Mouse (Mus musculus) cerebellum, adult 11-12 months (tissue): ENCODE results near the gene Dleu7.
A peak's percentile ranks its signal among the peaks of the same experiment; 100 is the strongest.

Source experiments
- DNase-seq: peaks from one replicate; pipeline ENCODE4 v3.0.0; 2022

The Dleu7 gene

DNA sequence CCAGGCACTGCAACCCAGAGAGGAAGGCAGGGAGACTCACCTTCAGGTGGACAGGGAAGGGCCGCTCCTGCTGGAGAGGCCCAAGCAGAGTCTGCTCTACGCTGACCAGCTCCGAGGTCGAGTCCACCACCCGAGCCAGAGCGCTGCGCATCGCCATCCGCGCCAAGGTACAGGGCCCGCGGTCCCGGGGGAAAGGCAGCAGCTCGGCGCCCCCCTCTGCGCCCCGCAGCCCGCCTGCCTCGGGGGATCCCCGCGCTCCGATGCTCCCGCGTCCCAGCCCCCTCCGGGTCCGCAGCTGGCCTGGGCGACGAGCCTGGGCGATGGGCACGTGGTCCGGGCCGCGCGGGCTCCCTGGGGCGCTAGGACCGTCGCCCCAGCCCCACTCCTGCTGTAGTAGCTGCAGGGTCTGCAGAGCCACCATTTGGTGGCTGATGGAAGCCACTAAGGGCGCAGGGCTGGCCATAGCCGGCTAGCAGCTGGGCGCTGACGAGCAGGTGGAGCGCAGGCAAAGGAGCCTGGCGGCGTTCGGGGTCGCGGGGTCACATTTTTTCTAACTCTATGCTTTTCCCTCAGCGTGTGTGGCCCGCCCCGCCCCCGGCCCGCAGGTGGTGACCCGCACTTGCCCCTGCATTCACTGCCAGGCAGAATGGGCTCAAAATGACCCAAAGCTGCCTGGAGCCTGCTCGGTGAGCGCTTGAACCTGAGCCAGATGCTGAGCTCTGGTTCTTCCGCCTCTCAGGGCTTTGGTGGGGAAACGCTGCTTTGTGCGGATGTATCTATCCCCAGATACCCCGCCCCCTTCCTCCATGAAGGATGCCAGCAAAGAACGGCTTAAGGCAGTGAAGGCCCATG, at the start of gene Dleu7, which contains the start of gene Rnaseh2b:
Gene Dleu7, minus strand, starts transcription at position 560 of the 852 bp plus-strand sequence.
Gene Rnaseh2b, plus strand, starts transcription at position 102 of the 852 bp plus-strand sequence.
- DNase-seq = peak; percentile 6

DNA sequence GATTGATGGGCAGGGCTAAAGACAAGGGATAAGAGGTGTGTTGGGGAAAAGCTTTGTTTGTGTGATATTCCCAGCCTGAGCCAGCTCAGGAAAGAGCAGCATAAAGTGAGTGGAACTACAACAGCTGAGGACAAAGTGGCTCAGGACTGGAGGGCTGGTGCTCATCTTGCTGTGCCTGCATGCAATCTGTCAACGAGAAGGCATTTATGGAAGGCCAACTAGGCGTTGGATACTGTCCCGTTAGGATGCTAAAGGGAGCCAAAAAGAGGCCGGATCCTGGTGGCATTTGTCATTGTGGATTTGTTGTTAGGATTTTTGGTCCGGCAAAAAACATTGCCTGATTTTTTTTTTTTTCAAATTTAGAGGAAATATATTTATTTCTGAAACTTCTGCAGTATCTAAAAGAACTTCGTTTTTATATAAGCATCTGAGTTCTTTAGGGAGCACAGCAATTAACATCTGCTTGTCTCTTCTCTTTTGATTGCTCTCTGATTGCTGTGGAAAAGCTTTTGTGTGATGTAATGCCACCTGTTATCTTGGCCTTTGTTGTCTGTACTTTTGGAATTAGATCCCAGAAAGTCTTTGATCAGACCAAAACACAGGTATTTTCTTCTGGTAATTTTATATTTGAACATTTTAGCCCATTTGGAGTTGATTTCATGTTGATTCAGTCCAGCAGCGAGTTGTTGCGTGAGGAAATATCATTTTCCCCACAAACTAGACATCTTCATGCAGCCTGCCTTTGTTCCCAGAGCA, 49.2 kb upstream of the Dleu7 start:
- DNase-seq = peak; percentile 58

DNA sequence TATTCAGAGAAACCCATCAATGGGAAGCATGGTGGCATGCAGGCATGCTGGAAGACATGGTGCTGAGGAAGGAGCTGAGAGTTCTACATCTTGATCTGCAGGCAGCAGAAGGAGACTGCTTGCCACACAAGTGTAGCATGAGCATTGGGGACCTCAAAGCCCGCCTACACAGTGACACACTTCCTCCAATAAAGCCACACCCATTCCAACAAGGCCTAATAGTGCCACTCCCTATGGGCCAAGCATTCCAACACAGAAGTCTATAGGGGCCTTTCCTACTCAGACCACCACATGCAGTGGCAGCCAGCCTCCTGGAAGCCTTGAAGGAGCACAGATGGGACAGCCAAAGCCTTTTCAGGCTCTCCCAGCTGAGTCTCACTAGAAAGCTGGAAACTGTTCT, 46.3 kb upstream of the Dleu7 start:
- no peak for DNase-seq

DNA sequence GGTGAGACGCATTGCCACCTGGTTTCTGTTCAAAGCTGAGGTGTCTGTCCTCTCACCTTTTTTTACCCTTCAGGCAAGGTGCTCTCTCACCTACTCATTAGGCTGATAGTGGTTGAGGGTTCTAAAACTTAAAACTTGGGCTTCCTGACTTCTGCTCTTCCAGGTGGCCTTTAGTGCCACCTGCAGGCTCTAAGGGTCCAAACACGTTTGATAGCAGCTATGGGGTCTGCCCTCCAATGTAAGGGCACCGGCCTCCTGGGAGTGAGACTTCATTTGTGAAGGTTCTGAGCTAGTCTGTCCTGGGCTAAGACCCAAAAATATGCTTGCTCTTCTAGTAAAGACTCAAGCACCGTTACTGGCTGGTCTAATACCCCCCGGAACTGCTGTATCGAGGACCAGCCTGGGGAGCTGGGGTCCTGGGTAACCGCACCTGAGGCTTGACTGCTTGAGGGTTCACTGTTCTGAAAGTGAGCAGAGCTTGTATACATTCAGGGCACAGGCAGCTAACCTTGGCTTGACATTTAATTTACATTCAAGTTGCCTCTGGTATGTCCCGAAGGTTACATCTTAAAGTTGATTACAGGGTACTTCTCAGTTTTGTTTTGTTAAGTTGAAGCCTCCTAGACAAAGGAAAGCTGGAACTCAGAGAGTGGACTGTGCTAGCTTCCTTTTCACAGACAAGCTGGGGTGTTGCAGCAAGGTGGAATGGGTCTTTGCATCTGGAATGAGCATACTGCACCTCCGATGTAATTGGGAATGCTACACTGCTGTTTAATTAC, 41.3 kb upstream of the Dleu7 start:
- DNase-seq = no peak

DNA sequence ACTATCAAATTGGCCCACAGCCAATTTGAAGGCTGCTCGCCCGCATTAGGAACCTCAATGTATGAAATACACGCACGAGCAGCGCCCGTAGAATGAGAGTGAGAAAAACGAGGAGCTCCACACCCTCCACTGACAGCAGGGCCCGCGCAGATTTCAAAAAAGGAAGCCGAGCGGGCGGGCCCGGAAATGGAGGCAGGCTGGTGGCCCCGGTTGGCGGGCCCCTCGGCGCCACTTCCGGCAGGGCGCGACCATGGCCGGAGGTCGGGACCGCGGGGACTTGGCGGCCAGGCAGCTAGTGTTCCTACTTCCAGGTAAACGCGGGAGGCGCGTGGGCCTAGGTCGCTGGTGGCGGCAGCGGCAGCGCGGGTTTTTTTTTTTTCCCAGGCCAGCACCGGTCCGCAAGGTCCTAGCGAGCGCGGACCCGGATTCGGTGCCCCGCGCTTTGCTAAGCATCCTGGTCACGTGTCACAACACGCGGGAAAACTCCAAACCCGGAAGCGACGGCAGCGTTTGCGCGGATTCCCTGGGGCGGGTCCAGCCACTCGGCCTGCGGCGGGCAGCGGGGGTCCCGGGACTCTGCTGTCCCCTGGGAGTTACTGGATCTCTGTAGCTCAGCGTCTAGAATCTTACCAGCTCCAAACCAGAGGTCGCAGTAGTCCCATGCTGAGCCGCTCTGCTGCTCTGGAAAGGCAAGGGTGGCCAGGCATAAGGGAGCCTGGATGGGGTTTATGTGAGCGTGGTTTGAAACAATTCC, 39.2 kb upstream of the Dleu7 start:
- DNase-seq = peak; percentile 89

DNA sequence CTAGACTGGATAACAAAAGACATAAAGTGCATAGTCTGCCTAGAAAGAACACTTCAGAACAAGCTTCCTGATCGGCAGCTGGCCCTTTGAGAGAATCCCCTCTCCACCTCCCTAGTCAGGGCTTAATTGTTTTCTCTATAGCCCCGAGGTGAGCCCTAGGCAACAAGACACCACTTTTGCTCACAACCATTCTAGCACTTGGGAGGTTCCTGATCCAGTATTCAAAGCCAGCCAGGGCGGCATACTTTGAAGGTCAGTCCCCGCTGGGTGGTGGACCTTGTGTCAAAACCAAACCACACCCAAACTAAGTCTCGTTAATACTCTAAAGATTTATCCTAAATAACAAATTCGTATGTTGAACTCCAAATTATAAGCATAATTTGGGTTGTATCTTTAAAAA, 38.6 kb upstream of the Dleu7 start:
- no peak for DNase-seq

DNA sequence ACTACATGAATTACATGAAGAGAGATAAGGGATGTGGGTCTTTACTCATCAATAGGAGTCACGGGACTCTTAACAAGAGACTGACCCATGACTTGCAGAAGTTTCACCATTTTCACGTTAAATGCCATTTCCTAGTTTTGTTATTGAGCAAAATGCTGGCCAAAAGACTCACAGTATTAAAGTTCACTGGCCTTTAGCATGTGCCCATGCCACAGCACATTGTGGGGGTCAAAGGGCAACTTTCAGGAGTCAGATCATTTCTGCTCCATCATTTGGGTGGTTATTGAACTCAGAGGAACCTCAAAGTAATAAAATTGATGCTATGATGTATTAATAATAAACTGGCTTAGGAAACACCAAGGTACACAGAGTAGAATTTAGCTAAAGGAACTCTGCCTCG, 36.8 kb upstream of the Dleu7 start:
- DNase-seq = no peak

DNA sequence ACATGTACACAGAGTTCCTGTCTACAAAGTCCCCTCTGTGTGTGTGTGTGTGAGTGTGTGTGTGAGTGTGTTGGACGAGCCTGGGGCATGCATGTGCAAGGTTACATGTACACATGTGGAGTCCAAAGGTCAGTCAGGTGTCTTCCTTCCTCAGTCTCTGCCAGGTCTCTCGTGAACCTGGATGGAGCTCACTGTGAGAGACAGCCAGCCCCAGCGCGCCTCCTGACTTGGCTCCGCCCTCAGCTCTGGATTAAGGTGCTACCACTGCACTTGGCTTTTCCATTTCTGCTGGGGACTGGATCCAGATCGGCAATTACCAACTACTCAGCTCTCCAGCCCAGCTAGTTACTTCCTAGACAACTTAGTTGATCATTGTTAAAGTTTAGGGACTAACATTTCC, 35.8 kb upstream of the Dleu7 start:
- DNase-seq = no peak

DNA sequence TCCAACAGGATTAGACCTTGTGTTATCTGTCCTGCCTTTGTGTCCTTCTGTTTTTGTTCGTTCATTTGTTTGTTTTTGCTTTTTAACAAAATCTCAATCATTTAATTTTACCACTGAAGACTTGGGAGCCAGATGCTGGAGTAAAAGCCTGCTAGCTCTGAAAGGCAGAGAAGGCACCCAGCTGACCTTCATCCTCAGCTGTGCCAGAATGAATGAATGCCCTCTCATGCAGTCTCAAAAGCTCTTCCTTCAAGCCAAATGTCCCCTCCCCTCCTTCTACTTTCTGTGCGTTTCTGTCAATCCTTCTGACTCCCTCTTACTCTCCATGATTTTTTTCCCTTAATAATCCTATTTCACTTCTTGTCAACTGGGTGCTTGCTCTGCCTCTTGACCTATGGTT, 34.3 kb upstream of the Dleu7 start:
- no peak for DNase-seq

DNA sequence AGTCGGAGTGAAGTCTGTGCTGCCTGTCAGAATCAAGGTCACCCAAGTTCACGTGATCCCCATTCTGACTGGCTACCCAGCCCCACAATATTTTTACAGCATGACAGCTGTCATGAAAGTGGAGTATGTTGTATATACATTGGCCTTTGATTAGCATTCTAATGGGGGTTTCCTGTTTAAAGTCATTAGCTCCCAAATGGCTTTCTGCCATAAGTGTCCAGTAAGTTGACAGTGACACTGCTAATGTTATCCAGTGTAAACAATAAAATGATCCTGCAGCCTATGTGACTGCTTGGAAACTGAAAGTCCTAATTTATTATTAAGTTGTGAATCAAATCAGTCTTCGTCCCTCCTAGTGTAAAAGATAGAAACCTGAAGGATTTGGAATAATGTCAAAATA, 33.2 kb upstream of the Dleu7 start:
- DNase-seq = no peak

DNA sequence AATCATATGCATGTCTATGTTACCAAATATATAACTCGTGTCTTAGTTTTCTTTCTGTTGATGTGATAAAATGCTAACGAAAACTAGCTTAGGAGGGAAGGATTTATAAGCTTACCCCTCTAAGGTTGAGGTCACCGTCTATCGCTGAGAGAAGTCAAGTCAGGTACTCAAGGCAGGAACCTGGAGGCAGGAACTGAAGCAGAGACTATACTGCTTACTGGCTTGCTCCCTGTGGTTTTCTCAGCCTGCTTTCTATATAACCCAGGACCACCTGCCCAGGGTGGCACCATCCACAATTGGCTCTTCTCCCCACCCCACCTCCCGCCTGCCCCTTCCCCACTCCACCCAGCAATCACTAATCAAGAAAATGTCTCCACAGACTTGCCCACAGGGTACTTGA, 32.1 kb upstream of the Dleu7 start:
- no peak for DNase-seq

DNA sequence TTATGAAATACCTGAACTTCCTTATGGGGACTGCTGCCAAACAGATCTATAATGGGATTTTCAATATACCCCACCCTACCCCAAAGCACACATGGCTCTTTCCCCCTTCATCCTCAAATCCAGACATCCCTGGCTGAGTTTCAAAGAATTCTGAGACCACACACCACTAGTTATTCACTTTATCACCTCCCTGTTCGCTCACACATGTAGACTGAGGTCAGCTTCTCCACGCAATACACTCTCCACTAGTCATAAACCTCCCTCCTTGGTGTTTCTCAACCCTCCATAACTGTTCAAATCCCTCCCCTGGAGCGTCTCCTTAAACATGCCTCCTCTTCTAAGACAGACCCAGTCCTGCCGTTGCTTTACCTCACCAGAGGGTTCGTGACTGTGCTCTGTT, 30.6 kb upstream of the Dleu7 start:
- no peak for DNase-seq

DNA sequence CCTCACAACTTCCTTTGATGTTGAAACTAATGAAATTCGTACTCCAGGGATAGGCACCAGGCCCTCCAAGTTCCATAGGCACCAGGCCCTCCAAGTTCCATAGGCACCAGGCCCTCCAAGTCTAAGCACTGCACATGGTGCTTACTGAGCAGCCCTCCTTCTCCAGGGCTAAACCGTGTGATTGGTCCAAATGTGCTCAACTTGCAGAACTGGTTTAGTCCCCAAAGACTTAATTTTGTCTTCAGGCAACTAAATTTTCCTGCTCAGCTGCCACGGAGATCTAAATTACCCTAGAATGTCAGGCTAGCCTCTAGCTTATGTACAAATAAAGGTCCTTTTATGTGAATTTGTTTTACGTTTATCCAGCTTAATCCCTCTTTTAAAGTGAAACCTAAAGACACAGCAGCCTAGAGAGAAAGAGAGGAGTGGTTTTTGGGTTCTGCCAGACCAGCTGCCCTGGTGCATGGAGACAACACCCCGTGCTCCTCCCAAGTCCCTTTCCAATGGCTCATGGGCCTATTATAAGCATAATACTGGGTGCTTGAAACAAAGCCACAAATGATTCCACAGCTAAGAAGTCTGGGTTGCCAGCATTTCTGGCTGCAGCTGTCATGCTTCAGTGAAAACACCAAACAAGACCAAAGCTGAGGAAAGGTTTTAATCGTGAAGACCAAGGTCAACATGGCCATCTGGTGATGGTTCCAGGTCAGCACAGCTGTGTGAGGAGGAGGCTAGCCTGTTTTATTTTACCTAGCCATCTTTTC, 29.9 kb upstream of the Dleu7 start:
- no peak for DNase-seq

DNA sequence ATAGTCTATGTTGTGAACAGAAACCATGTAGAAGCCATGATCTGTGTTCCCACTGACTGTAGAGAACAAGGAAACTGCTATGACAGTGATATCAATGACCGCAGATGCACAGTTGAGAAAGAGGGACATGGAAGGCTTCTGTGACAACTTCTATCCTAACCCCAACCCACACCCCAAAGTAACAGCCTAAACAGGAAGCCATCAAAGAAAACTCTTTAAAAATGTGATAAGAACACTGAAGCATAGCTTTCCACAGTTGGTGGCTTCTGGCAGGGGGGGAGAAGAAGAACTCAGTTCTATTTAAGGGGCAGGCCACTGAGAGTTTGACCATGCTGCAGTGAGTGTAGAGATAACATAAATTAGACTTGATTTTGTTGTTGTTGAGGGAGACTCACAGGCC, 18.8 kb upstream of the Dleu7 start:
- no peak for DNase-seq

DNA sequence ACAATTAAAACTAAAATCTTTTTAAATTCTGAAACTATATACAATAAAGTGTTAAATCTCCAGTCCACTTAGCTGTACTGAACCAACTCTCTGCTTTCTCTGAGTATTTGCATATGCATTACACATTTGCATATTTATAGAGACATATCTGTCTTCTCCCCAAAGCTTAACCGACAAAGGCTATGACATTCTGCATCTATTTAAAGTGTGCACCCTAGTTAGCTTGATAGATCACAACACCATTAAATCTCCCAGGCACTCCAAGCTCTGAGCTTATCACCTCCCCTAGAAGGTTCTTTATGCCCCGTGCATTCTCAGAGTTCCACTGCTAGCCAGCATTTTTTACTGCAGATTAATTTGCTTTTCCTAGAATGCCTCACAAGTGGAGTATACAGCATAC, 16.2 kb upstream of the Dleu7 start:
- DNase-seq = no peak

DNA sequence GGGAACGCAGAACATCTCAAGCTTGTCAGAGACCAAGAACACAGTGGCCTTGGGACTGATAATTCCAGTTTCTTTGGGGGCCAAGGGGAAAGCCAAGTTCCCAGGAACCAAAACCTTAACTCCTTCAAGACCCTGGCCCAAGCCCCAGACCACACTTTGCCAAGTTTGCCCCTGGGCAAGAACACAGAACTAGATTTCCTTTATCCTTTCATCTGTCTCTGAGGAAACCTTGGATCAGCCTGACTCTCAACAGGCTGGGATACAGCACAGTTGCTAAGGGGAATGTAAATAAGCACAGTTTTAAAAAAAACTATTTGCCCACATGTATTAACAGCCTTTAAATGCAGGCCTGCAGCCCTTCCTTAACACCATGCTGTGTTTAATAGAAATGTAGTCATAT, 14.7 kb upstream of the Dleu7 start:
- DNase-seq = no peak

DNA sequence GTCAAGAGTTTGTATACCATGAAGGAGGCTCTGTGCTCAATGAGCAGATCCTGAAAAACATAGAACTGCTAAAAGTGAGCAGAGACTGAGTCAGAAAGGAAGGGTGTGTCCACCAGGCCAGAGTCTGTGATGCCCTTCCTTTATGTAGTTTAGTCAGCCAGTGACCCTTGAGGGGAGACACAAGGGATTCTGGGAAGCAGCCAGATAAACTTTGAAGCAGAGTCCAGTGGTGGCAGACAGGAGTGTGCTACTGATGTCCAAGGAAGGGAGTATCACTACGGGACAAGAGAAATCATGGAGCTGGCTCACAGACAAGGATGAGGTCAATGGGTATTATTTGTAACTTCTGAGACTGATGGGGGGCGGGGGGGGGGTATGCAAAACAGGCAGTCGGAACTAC, 7.2 kb upstream of the Dleu7 start:
- DNase-seq = no peak

DNA sequence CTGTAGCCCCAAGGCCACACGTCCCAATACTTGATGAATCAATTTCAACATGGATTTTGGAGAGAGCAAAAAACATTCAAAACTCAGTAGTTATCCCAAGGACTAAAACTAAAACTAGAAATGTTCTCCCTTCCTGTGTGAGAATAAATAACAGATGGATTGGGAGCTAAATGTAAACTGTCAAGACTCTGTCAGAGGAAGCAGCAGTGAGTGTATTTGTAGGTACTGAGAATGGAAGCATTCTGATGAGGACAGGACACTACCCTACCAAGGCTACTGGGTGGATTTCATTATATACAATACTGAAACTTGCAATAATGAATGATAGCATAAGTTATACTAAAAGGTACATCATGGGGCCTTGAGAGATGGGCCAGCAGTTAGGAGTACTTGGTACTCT, 6.0 kb upstream of the Dleu7 start:
- no peak for DNase-seq

DNA sequence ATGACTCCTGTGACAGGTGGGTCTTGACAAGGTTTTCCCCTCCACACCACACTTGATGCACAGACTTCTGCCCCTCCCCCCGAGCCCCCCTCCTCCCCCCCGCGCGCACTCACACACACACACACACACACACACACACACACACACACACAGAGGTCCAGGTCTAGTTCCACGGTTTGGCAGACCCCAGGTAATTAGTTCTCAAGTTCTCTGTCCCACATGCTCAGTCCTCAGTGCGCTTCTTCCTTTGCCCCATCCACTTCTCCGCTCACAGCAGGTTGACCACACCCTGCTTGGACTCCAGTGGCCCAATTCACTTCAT, 720 bp downstream of the Dleu7 start:
- DNase-seq = no peak

DNA sequence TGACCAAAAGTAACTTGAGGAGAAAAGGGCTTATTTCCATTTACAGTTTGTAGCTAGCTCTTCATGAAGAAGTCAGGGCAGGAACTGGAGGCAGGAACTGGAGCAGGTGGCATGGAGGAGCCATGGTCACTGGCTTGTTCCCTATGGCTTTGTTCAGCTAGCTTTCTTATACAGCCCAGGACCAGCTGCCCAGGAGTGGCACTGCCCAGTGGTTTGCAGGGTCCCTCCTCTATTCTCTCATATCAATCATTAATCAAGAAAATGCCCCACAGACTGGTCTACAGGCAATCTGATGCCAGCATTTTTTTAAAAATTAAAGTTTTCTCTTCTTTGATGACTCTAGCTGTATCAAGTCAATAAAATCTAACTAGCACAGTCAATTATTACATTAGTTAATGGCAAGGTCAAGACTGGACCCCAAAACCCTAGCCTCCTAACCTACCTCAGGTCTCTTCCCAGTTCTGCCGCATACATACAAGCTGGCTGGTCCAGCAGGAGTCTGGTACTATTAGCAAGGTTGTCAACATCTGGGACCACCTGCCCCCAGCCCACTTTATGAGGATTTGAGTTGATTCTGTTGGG, 1.4 kb downstream of the Dleu7 start:
- no peak for DNase-seq

DNA sequence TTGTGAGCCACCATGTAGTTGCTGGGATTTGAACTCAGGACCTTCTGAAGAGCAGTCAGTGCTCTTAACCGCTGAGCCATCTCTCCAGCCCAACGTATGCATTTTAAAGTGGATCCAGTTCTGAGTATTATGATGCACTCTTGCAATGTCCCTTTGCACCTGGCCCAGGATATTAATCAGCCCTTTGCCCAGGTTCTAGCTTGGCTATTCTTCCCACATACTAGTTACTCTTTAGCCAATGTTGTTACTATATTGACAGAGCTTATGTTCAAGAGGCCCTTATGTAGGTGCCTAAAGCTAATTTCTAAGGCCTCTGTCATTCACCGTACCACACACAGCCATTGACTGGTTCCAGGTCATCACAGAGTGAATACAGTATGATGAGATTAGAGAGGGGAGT, 4.1 kb downstream of the Dleu7 start:
- DNase-seq = no peak

DNA sequence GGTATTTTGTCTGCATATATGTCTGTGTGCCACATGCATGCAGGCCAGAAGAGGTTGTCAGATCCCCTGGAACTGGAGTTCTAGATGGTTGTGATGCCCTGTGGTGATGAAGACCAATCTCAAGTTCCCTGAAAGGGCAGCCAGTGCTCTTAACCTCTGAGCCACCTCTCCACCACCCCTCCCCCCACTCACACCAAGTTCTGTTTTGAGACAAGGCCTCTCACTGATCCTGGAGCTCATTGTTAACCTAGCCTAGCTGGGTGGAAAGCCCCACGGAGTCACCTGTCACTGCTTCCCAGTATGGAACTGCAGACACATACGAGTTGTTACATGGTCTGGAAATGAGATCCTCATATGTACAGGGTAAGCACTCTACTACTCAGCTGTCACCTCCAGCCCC, 9.9 kb downstream of the Dleu7 start:
- DNase-seq = no peak
